Mouse (Mus musculus) MEL-GATA-1-ER (cell line): ENCODE results near the gene Prkd1.

ENCODE experiments used
- DNase-seq: peaks from one replicate; pipeline ENCODE4 v3.0.0-alpha.2; 2012; ENCODE audit warnings: low read depth; ENCODE audit errors: extremely low read depth

Prkd1 gene

GRCm38 (mm10) chr12:50558231-50558630 is 90.7 kb downstream of the Prkd1 start:
- DNase-seq: no peak

- DNase-seq: no peak
Observed at GRCm38 (mm10) chr12:50554214-50554613, 94.7 kb downstream of the Prkd1 start.

GRCm38 (mm10) chr12:50549860-50550555 is 98.9 kb downstream of the Prkd1 start:
- no peak for DNase-seq

GRCm38 (mm10) chr12:50546394-50546793 is 102.5 kb downstream of the Prkd1 start:
- no peak for DNase-seq

- DNase-seq: no peak
Observed at GRCm38 (mm10) chr12:50545610-50545919, 103.3 kb downstream of the Prkd1 start.

GRCm38 (mm10) chr12:50544855-50545609 is 103.9 kb downstream of the Prkd1 start:
- no peak for DNase-seq

GRCm38 (mm10) chr12:50540793-50541192 is 108.1 kb downstream of the Prkd1 start:
- DNase-seq: no peak

- DNase-seq: no peak
Observed at GRCm38 (mm10) chr12:50538296-50538965, 110.5 kb downstream of the Prkd1 start.

GRCm38 (mm10) chr12:50537761-50538160 is 111.1 kb downstream of the Prkd1 start:
- DNase-seq: no peak

GRCm38 (mm10) chr12:50537006-50537405 is 111.9 kb downstream of the Prkd1 start:
- no peak for DNase-seq

- no peak for DNase-seq
Observed at GRCm38 (mm10) chr12:50528633-50529032, 120.3 kb downstream of the Prkd1 start.

GRCm38 (mm10) chr12:50524061-50524460 is 124.8 kb downstream of the Prkd1 start:
- DNase-seq: no peak

- no peak for DNase-seq
Observed at GRCm38 (mm10) chr12:50514526-50514925, 134.4 kb downstream of the Prkd1 start.

- DNase-seq: no peak
Observed at GRCm38 (mm10) chr12:50511486-50512225, 137.2 kb downstream of the Prkd1 start.

- no peak for DNase-seq
Observed at GRCm38 (mm10) chr12:50508762-50509161, 140.1 kb downstream of the Prkd1 start.

- DNase-seq: no peak
Observed at GRCm38 (mm10) chr12:50499796-50500504, 148.9 kb downstream of the Prkd1 start.

- no peak for DNase-seq
Observed at GRCm38 (mm10) chr12:50496006-50496405, 152.9 kb downstream of the Prkd1 start.

GRCm38 (mm10) chr12:50479784-50480183 is 169.1 kb downstream of the Prkd1 start:
- DNase-seq: no peak

- no peak for DNase-seq
Observed at GRCm38 (mm10) chr12:50457151-50457550, 191.7 kb downstream of the Prkd1 start.

- no peak for DNase-seq
Observed at GRCm38 (mm10) chr12:50451761-50452160, 197.1 kb downstream of the Prkd1 start.

- DNase-seq: no peak
Observed at GRCm38 (mm10) chr12:50436660-50437059, 212.2 kb downstream of the Prkd1 start.
